ENCODE assay signal across 15 mouse cellular contexts in genomic region chr1:131482242-131482641, GRCm38 (mm10). TPM values are rescaled to one million over a fixed set of nuclear protein-coding genes. Genes with fewer than 3 reads are reported as not detected.
DNase-seq lines count a peak whose midpoint lies in the region; ATAC-seq lines count a peak whose summit lies in the region.
"Had no signal": no experiment of that assay in that cellular context is flagged by ENCODE, and none has a peak within 500 bp of the region (broad histone marks: within the 10 kb centered on the region; RNA-seq: fewer than 3 reads in every experiment).

No protein-coding gene starts in this region.

- WGBS in macrophage (ENCODE audit: missing documents): 0% methylated on average over 1 of the region's 3 CpGs
- WGBS in midbrain, embryonic 16.5 days: 89% methylated on average over 3 of the region's 3 CpGs

- H3K4me2 ChIP-seq in midbrain, embryonic 16.5 days (ENCODE audit: low read length): no peak overlapping the region
- H3K4me2 ChIP-seq: liver, embryonic 13.5 days had no signal

- intact Hi-C loops in heart, postnatal 36 days (cut with DNase I): no loop called here

- no peak for ATAC-seq in midbrain, embryonic 16.5 days
- ATAC-seq: lung, postnatal 0 days had no signal

- no peaks in the 10 kb centered on the region for H3K27me3 ChIP-seq in midbrain, embryonic 16.5 days (ENCODE audit: control insufficient read depth, insufficient read depth, low read depth, low read length)
- H3K27me3 ChIP-seq: liver, embryonic 13.5 days had no signal

- DNase-seq in cerebellum, adult 18-20 months: peak; percentile 34 to 49
- DNase-seq in cerebellum, postnatal 36 days: no peak
- DNase-seq in heart, adult 9 months (ENCODE audit: low spot score in 2 of 2): peak; percentile 18 to 49
- no peak for DNase-seq in heart, postnatal 36 days
- peak; percentile 38 for DNase-seq in layer of hippocampus, adult 11-12 months (ENCODE audit: low spot score)
- DNase-seq in layer of hippocampus, postnatal 25 days (ENCODE audit: extremely low spot score in 1 of 2, low spot score in 1 of 2): no peak
- DNase-seq: adrenal gland, postnatal 25 days; B cell, adult 2 months; heart, postnatal 10 days; liver, embryonic 13.5 days had no signal

- H3K27ac ChIP-seq in macrophage: peak overlapping the region; percentile 19
- no peak overlapping the region for H3K27ac ChIP-seq in midbrain, embryonic 16.5 days (ENCODE audit: low read length)
- H3K27ac ChIP-seq: liver, embryonic 13.5 days; midbrain, embryonic 10.5 days had no signal

- peaks cover 13% of the 10 kb centered on the region for H3K4me1 ChIP-seq in midbrain, embryonic 16.5 days (ENCODE audit: control insufficient read depth, insufficient read depth, low read length)

- no peak overlapping the region for H3K9ac ChIP-seq in midbrain, embryonic 16.5 days (ENCODE audit: low read depth, low read length)
- H3K9ac ChIP-seq: liver, embryonic 13.5 days had no signal

- peaks cover 100% of the 10 kb centered on the region for H3K79me2 ChIP-seq in macrophage (ENCODE audit: inconsistent target)

- no peak overlapping the region for H3K4me3 ChIP-seq in macrophage (ENCODE audit: inconsistent target)
- no peak overlapping the region for H3K4me3 ChIP-seq in midbrain, embryonic 16.5 days (ENCODE audit: low read depth, low read length)
- H3K4me3 ChIP-seq: liver, embryonic 13.5 days; midbrain, embryonic 10.5 days; myocyte had no signal

- no peaks in the 10 kb centered on the region for H3K9me3 ChIP-seq in midbrain, embryonic 16.5 days (replicated peaks; ENCODE audit: control insufficient read depth, low read length, poor library complexity, severe bottlenecking)
- H3K9me3 ChIP-seq: liver, embryonic 13.5 days had no signal

- no peaks in the 10 kb centered on the region for H3K36me3 ChIP-seq in macrophage (ENCODE audit: inconsistent target)
- H3K36me3 ChIP-seq in midbrain, embryonic 16.5 days (ENCODE audit: control insufficient read depth, insufficient read depth, low read length): no peaks in the 10 kb centered on the region
- H3K36me3 ChIP-seq: liver, embryonic 13.5 days had no signal

RNA-seq across cellular contexts. Expression of gene Srgap2, which starts 44.9 kb away (rescaled TPM):
- total RNA-seq in heart, postnatal 36 days (2021): 10 to 100 TPM; 21.1 to 24.1 TPM
- 10 to 100 TPM; 71.6 to 92.4 TPM for total RNA-seq in layer of hippocampus, postnatal 25 days (2021)
- total RNA-seq in macrophage (2018; cell fraction: chromatin; rRNA removed): 1,000 to 10,000 TPM in 10 of 26 experiments, 100 to 1,000 TPM in 16; 400 to 1,386 (median 781) TPM
- total RNA-seq in macrophage (2018; cell fraction: cytosol; rRNA removed): 100 to 1,000 TPM in 25 of 26 experiments, 10 to 100 TPM in 1; 90.5 to 280 (median 160) TPM
- 100 to 1,000 TPM; 247 to 710 (median 458) TPM for total RNA-seq in macrophage (2018; cell fraction: nucleus; rRNA removed)
- polyA plus RNA-seq in macrophage (2018): 107 to 111 TPM (median 110 TPM) in 3 replicates
- 26.5 and 31.7 TPM in 2 replicates for polyA plus RNA-seq in midbrain, embryonic 16.5 days (2015; fragmentation: Nextera tagmentation; extraction: Ambion mirVana)

RNA-seq across cellular contexts. Expression of gene Fam72a, which starts 45.5 kb away (rescaled TPM):
- under 1 TPM; 0.81 to 1.00 TPM for total RNA-seq in heart, postnatal 36 days (2021)
- 1 to 10 TPM; 1.2 to 1.8 TPM for total RNA-seq in layer of hippocampus, postnatal 25 days (2021)
- total RNA-seq in macrophage (2018; cell fraction: chromatin; rRNA removed): 10 to 100 TPM in 10 of 26 experiments, 1 to 10 TPM in 16; 1.0 to 19.6 (median 5.3) TPM
- total RNA-seq in macrophage (2018; cell fraction: cytosol; rRNA removed): 10 to 100 TPM in 2 of 26 experiments, 1 to 10 TPM in 23, under 1 TPM in 1; 0.85 to 11.1 (median 3.3) TPM
- total RNA-seq in macrophage (2018; cell fraction: nucleus; rRNA removed): 10 to 100 TPM in 13 of 26 experiments, 1 to 10 TPM in 13; 2.0 to 33.8 (median 9.0) TPM
- polyA plus RNA-seq in macrophage (2018): 1.5 to 5.9 TPM (median 2.1 TPM) in 3 replicates
- 0.77 and 1.1 TPM in 2 replicates for polyA plus RNA-seq in midbrain, embryonic 16.5 days (2015; fragmentation: Nextera tagmentation; extraction: Ambion mirVana)

Comparison
In these comparisons a context has a peak if more than half of its experiments do, and no peak if none do; other contexts are left out.
1. DNase-seq: peak in cerebellum, adult 18-20 months (2 of 2), heart, adult 9 months (2 of 2) and layer of hippocampus, adult 11-12 months (single experiment); none in cerebellum, postnatal 36 days (0 of 2), heart, postnatal 36 days (0 of 2) and layer of hippocampus, postnatal 25 days (0 of 2).